Comparison of ENCODE assay signal across 19 mouse cellular contexts in the genomic region with DNA sequence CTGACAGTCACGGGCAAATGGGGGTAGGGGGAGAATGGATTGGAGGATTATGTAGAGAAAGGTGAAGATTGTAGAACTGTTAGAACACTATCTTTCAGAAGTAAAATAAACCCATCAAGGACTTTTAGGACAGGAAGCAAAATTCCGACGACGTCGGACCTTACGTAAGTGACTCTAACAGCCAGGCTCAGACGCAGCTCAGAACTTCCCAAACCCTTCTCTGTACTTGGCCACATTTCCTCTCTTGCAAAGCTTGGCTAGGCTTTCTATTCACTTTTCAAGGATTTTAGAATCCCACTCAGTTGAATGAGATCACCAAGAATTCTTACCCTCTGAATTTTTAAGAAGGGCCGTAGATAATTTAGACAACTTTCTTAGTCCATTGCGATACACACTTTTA. TPM values are rescaled to one million over a fixed set of nuclear protein-coding genes. Genes with fewer than 3 reads are reported as not detected.
DNase-seq lines count a peak whose midpoint lies in the region.
"Had no signal": no experiment of that assay in that cellular context is flagged by ENCODE, and none has a peak within 500 bp of the region (broad histone marks: within the 10 kb centered on the region; RNA-seq: fewer than 3 reads in every experiment).

No protein-coding gene starts in this region.

- H3K4me1 ChIP-seq in heart, embryonic 10.5 days: no peaks in the 10 kb centered on the region
- H3K4me1 ChIP-seq: embryonic facial prominence, embryonic 13.5 days; forebrain, embryonic 12.5 days; hindbrain, embryonic 13.5 days had no signal

- H3K9me3 ChIP-seq in heart, embryonic 10.5 days: no peaks in the 10 kb centered on the region
- H3K9me3 ChIP-seq: embryonic facial prominence, embryonic 13.5 days; forebrain, embryonic 12.5 days; hindbrain, embryonic 13.5 days had no signal

- intact Hi-C loops in gastrocnemius, postnatal 14 days (cut with DNase I; ENCODE audit: low total_unique reads): no loop called here
- intact Hi-C loops in heart, postnatal 14 days (cut with DNase I): no loop called here

- H3K27ac ChIP-seq in heart, embryonic 10.5 days: no peak overlapping the region
- H3K27ac ChIP-seq: embryonic facial prominence, embryonic 13.5 days; forebrain, embryonic 12.5 days; hindbrain, embryonic 13.5 days; hindbrain, postnatal 0 days had no signal

- no peaks in the 10 kb centered on the region for H3K36me3 ChIP-seq in heart, embryonic 10.5 days
- H3K36me3 ChIP-seq: embryonic facial prominence, embryonic 13.5 days; forebrain, embryonic 12.5 days; hindbrain, embryonic 13.5 days had no signal

- no peaks in the 10 kb centered on the region for H3K27me3 ChIP-seq in heart, embryonic 10.5 days (ENCODE audit: insufficient read depth, poor library complexity, severe bottlenecking)
- H3K27me3 ChIP-seq: embryonic facial prominence, embryonic 13.5 days; forebrain, embryonic 12.5 days; hindbrain, embryonic 13.5 days had no signal

- no peak overlapping the region for H3K4me3 ChIP-seq in heart, embryonic 10.5 days
- H3K4me3 ChIP-seq: embryonic facial prominence, embryonic 13.5 days; forebrain, embryonic 12.5 days; hindbrain, embryonic 13.5 days had no signal

- DNase-seq in gastrocnemius, adult 18-20 months (ENCODE audit: low spot score): peak; percentile 21
- no peak for DNase-seq in gastrocnemius, postnatal 14 days
- peak; percentile 26 to 32 for DNase-seq in heart, adult 18-20 months
- no peak for DNase-seq in heart, embryonic 10.5 days (ENCODE audit: low spot score)
- DNase-seq in heart, postnatal 14 days: peak; percentile 2 to 10
- no peak for DNase-seq in heart, postnatal 4 days
- DNase-seq in ovary, postnatal 14 days (ENCODE audit: low spot score): no peak
- DNase-seq: adrenal gland, postnatal 14 days; cerebellum, adult 18-20 months; cerebellum, adult 9-11 months; cerebellum, postnatal 36 days; gastrocnemius, postnatal 36 days; kidney, adult 11 months; kidney, adult 9 months had no signal

- 83% methylated on average over 9 of the region's 9 CpGs for WGBS in heart, embryonic 10.5 days

RNA-seq across cellular contexts. Expression of a gene that starts 17.5 kb away (rescaled TPM):
- total RNA-seq in gastrocnemius, adult 18-20 months (2021): 1 to 10 TPM; 3.4 to 3.7 TPM
- total RNA-seq in gastrocnemius, postnatal 14 days (2021): 10 to 100 TPM; 15.6 to 19.3 TPM
- 1 to 10 TPM; 2.2 to 3.5 TPM for total RNA-seq in heart, adult 18-20 months (2021)
- polyA plus RNA-seq in heart, embryonic 10.5 days (2016; fragmentation: Nextera tagmentation; extraction: Ambion mirVana): 0.65 and 1.3 TPM in 2 replicates
- 1 to 10 TPM; 7.2 to 8.1 TPM for total RNA-seq in heart, postnatal 14 days (2021)
- total RNA-seq in heart, postnatal 4 days (2021): 1 to 10 TPM; 8.1 to 8.2 TPM
- polyA plus RNA-seq: C2C12 had no signal

Comparison
In these comparisons a context has a peak if more than half of its experiments do, and no peak if none do; other contexts are left out.
1. DNase-seq: peak in gastrocnemius, adult 18-20 months (single experiment), heart, adult 18-20 months (2 of 2) and heart, postnatal 14 days (2 of 2); none in gastrocnemius, postnatal 14 days (single experiment), heart, embryonic 10.5 days (single experiment), heart, postnatal 4 days (single experiment) and ovary, postnatal 14 days (single experiment).